Mouse (Mus musculus): ENCODE results near the gene Nrg4. TPM values are rescaled to one million over a fixed set of nuclear protein-coding genes. Genes with fewer than 3 reads are reported as not detected.

Gene Nrg4
- polyA plus RNA-seq, 1 experiment from 2014 or later, result 0.30 TPM

- H3K4me3 ChIP-seq (ENCODE audit: inconsistent target), result no peak overlapping the region
Observed at GRCm38 (mm10) chr9:55291966-55292365, 34.7 kb downstream of the Nrg4 start.

GRCm38 (mm10) chr9:55289475-55290198, 37.0 kb downstream of the Nrg4 start:
- H3K79me2 ChIP-seq (ENCODE audit: inconsistent target), result no peaks in the 10 kb centered on the region
- 92% methylated on average over 3 of the region's 3 CpGs for WGBS (ENCODE audit: missing documents)
- H3K27ac ChIP-seq, result no peak overlapping the region

More at GRCm38 (mm10) chr9:55291966-55292365, 34.7 kb downstream of the Nrg4 start:
- WGBS (ENCODE audit: missing documents), result 95% methylated on average over 4 of the region's 4 CpGs
- Histone ChIP-seq H3K36me3 (ENCODE audit: inconsistent target) (no peaks in the 10 kb centered on the region), H3K79me2 (ENCODE audit: inconsistent target) (no peaks in the 10 kb centered on the region), H3K27ac (no peak overlapping the region)

GRCm38 (mm10) chr9:55285197-55285596, 41.4 kb downstream of the Nrg4 start:
- Histone ChIP-seq H3K36me3 (ENCODE audit: inconsistent target) (no peaks in the 10 kb centered on the region), H3K79me2 (ENCODE audit: inconsistent target) (no peaks in the 10 kb centered on the region), H3K4me3 (ENCODE audit: inconsistent target) (no peak overlapping the region), H3K27ac (no peak overlapping the region)
- 26% methylated on average over 2 of the region's 3 CpGs for WGBS (ENCODE audit: missing documents)

More at GRCm38 (mm10) chr9:55289475-55290198, 37.0 kb downstream of the Nrg4 start:
- Histone ChIP-seq H3K36me3 (ENCODE audit: inconsistent target) (no peaks in the 10 kb centered on the region), H3K4me3 (ENCODE audit: inconsistent target) (no peak overlapping the region)

DNA sequence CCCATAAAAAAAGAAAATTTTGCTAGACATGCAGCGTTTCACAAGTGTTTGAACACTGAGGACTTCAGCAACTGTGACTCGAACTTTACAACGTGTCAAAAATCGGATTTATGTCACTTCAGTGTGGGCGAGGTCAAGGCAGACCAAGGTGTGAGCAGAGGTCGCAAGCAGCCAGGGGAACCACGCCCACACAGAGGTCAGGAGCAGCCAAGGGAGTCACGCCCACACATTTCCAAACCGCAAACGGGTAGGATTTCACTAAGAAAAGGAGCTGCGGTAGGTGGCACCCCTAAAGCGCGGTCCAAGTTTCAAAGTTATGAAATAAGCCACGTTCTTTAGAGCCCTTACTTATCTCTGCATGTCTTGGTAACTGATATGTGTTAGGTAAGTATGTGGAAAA, 43.1 kb downstream of the Nrg4 start:
- 8% methylated on average over 14 of the region's 14 CpGs for WGBS (ENCODE audit: missing documents)
- Histone ChIP-seq H3K27ac (no peak overlapping the region), H3K79me2 (ENCODE audit: inconsistent target) (no peaks in the 10 kb centered on the region), H3K4me3 (ENCODE audit: inconsistent target) (no peak overlapping the region), H3K36me3 (ENCODE audit: inconsistent target) (no peaks in the 10 kb centered on the region)

GRCm38 (mm10) chr9:55279114-55279825, 47.4 kb downstream of the Nrg4 start:
- Histone ChIP-seq H3K4me3 (ENCODE audit: inconsistent target) (no peak overlapping the region), H3K27ac (no peak overlapping the region), H3K79me2 (ENCODE audit: inconsistent target) (no peaks in the 10 kb centered on the region), H3K36me3 (ENCODE audit: inconsistent target) (no peaks in the 10 kb centered on the region)
- WGBS (ENCODE audit: missing documents), result 91% methylated on average over 8 of the region's 8 CpGs

DNA sequence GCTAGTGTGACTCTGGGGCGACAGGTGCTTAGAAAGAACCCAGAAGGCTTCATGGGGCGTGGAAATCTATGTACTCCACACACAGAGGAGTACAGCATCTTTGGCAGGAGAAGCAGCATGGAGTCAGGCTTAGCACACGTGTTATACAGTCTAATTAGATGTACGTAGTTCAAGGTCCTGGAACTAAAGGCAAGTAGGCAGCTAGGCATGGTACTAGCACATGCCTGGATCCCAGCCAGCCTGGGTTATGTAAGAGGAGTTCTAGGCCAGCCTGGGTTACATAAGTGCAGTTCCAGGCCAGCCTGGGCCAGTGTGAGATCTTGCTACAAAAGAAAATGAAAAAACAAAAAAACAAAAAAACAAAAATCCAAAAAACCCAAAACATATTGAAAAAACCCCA, 49.1 kb downstream of the Nrg4 start:
- WGBS (ENCODE audit: missing documents), result 88% methylated on average over 4 of the region's 4 CpGs
- Histone ChIP-seq H3K27ac (no peak overlapping the region), H3K36me3 (ENCODE audit: inconsistent target) (no peaks in the 10 kb centered on the region), H3K79me2 (ENCODE audit: inconsistent target) (no peaks in the 10 kb centered on the region), H3K4me3 (ENCODE audit: inconsistent target) (no peak overlapping the region)

DNA sequence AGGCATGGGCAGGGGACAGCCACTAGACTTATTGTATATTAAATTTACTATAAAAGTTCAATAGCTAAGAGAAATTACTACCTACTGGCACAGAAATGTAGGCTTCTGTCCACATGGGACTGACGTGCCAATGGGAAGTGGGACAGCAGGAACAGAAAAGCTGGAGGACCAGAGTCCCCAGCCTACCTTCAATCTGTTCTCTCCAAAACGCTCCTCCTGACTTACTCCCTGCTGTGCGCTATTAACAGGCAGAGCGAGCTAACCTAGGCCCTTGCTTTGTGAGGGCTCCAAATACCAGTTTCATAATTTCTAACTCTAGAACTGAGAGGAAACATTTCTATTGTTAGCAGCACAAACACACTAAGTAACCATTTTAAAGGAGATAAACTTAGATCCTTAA, 52.7 kb downstream of the Nrg4 start:
- no peaks in the 10 kb centered on the region for H3K79me2 ChIP-seq (ENCODE audit: inconsistent target)
- WGBS (ENCODE audit: missing documents), result 98% methylated on average over 4 of the region's 4 CpGs
- H3K36me3 ChIP-seq (ENCODE audit: inconsistent target), result no peaks in the 10 kb centered on the region
- H3K27ac ChIP-seq, result no peak overlapping the region
- H3K4me3 ChIP-seq (ENCODE audit: inconsistent target), result no peak overlapping the region

DNA sequence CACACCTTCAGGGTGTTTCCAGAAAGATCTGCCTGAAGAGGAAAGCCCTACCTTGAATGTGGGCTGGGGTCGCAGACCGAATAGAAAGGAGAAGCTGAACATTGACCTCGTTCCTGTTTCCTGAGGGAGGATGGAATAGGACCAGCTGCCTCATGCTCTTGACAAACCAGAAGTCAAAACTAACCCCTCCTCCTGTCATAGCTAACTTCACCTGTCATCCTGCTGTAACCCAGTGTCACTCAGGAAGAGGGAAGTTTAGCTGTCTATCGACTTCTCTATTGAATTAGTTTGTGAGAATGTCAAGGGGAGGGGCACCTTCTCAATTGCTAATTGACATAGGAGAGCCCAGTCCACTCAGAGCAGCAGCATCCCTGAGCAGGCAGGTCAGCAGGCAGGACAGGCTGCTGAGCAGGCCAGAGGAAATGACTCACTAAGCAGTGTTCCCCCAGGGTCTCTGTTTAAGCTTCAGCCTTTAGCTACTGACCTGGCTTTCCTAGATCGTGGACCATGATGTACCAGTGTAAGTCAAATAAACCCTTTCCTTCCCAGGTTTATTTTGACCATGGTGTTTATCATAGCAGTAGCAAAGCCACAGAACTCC, 54.6 kb downstream of the Nrg4 start:
- no peak overlapping the region for H3K27ac ChIP-seq
- no peaks in the 10 kb centered on the region for H3K79me2 ChIP-seq (ENCODE audit: inconsistent target)
- H3K4me3 ChIP-seq (ENCODE audit: inconsistent target), result no peak overlapping the region
- no peaks in the 10 kb centered on the region for H3K36me3 ChIP-seq (ENCODE audit: inconsistent target)
- WGBS (ENCODE audit: missing documents), result 16% methylated on average over 5 of the region's 5 CpGs

DNA sequence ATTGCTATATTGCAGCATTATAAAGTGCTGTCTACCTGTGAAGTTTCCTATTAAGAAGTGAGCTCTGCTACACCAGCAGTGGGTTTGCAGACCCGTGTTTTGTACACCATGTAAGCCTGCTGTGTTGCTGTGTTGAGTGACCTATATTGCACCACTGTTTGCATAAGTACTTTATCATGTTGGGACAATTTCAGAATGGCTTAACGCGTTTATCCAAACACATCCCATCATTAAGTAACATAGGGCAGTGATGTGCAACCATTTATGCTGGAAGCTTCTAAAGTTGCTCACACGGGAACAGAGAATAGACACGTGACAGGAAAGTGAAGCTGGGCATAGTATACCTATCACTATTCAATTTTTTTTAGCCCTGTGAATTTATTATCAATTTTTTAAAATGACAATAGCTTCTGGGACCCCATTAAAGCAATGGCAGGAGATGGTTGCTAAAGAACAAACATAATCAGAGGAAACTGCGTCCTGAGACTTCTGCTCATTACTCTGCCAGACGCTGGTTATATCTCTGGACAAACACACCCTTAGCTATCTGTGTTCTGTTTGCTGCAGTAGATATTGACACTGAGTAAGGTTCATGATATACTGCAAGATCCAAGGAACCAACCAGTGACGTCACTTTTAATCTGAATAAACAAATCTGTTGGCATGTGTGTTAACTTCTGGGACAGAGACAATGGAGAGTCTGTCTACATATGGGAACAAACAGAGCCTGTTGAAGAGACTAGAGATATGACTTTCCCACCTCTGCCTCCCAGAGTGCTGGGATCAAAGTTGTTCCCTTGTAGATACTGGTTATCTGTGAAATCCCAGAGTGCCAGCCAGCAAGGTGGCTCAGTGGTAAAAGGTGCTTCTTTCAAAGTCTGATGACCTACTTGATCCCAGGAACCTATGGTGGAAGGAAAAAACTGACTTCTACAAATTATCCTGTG, 62.0 kb downstream of the Nrg4 start:
- Histone ChIP-seq H3K27ac (no peak overlapping the region), H3K36me3 (ENCODE audit: inconsistent target) (no peaks in the 10 kb centered on the region), H3K79me2 (ENCODE audit: inconsistent target) (no peaks in the 10 kb centered on the region), H3K4me3 (ENCODE audit: inconsistent target) (no peak overlapping the region)
- WGBS (ENCODE audit: missing documents), result 89% methylated on average over 8 of the region's 8 CpGs

DNA sequence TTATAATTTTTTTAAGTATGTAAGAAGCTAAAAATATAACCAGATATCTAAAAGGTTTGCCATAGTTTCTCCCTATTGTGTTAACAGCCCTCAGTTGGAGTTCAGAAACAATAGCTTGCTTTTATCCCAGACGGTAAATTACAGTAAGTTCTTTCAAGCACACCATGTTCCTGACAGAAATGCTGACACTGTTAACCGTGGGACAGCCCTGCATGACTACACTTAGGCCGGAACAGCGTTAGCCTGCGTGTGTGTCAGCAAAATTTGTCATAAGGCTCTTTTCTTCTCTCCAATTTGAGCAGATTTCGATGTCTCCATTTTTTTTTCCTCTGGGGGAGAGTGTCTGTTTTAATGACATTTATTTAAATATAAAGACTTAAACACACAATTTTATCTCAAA, 66.9 kb downstream of the Nrg4 start:
- Histone ChIP-seq H3K79me2 (ENCODE audit: inconsistent target) (no peaks in the 10 kb centered on the region), H3K36me3 (ENCODE audit: inconsistent target) (no peaks in the 10 kb centered on the region), H3K4me3 (ENCODE audit: inconsistent target) (no peak overlapping the region), H3K27ac (peak overlapping the region; percentile 25)
- WGBS (ENCODE audit: missing documents), result 68% methylated on average over 6 of the region's 6 CpGs

DNA sequence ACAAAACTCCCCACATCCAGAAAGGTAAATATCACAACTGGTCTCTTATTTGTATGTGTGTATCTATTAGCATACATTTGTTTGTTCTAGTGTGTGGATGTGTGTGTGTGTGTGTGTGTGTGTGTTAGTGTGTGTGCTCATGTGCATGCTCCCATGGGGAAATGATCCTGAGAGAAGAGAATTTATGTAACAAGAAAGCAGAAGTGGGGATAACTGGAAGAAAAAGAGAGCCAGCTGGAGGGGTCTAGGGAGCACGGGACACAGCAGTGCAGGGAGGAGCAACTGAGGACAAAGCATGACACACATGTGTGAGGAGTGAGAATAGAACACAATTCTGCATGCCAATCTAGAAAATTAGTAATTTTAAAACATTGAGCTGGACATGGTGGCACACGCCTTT, 69.5 kb downstream of the Nrg4 start:
- 60% methylated on average over 2 of the region's 2 CpGs for WGBS (ENCODE audit: missing documents)
- H3K79me2 ChIP-seq (ENCODE audit: inconsistent target), result no peaks in the 10 kb centered on the region
- H3K4me3 ChIP-seq (ENCODE audit: inconsistent target), result no peak overlapping the region
- peak overlapping the region; percentile 62 for H3K27ac ChIP-seq
- H3K36me3 ChIP-seq (ENCODE audit: inconsistent target), result no peaks in the 10 kb centered on the region

DNA sequence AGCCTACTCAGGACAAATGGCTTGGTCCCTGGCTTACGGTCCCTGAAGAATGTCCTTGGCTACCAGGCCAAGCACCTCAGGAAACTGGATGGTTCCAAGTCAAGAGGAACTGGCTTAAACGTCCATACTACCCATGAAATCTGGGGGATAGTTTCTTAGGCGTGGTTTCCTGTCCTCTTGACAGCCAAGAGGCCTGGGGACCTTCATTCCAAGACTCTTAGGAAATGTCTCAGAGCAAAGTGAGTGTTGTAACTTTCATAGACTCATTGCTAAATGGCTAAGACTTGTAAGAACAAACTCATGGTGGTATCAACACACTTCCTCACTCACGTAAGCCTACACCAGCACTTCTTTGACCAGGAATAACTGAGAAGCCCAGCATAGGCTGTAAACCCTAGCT, 71.0 kb downstream of the Nrg4 start:
- WGBS (ENCODE audit: missing documents), result 27% methylated on average over 4 of the region's 4 CpGs
- H3K79me2 ChIP-seq (ENCODE audit: inconsistent target), result no peaks in the 10 kb centered on the region
- H3K27ac ChIP-seq, result peak overlapping the region; percentile 62
- no peaks in the 10 kb centered on the region for H3K36me3 ChIP-seq (ENCODE audit: inconsistent target)
- H3K4me3 ChIP-seq (ENCODE audit: inconsistent target), result no peak overlapping the region

- peak overlapping the region; percentile 62 for H3K27ac ChIP-seq
Observed at GRCm38 (mm10) chr9:55255056-55255455, 71.6 kb downstream of the Nrg4 start.

DNA sequence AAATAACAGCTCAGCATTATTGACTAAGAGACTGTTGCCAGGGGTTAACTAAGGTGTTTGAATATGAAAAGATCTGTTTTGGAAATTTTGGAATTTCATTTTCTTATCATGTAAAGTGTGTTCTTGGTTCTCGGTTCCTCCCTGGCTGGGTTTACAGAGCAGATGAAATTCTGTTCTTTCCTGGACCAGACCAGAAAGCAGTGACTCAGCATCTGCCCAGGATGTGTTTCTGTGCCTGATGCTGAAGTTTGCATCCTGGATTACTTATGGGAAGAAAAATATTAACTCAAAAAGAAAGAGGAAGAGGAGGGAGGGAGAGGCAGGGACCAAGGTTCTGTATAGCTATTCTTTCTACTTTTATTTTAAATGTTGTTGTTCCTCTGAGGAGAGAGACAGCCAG, 72.8 kb downstream of the Nrg4 start:
- H3K36me3 ChIP-seq (ENCODE audit: inconsistent target), result no peaks in the 10 kb centered on the region
- 0% methylated on average over 1 of the region's 1 CpGs for WGBS (ENCODE audit: missing documents)

More at GRCm38 (mm10) chr9:55255056-55255455, 71.6 kb downstream of the Nrg4 start:
- Histone ChIP-seq H3K4me3 (ENCODE audit: inconsistent target) (no peak overlapping the region), H3K79me2 (ENCODE audit: inconsistent target) (no peaks in the 10 kb centered on the region), H3K36me3 (ENCODE audit: inconsistent target) (no peaks in the 10 kb centered on the region)
- 57% methylated on average over 5 of the region's 5 CpGs for WGBS (ENCODE audit: missing documents)

More for the DNA sequence above, 72.8 kb downstream of the Nrg4 start:
- H3K79me2 ChIP-seq (ENCODE audit: inconsistent target), result no peaks in the 10 kb centered on the region
- H3K4me3 ChIP-seq (ENCODE audit: inconsistent target), result no peak overlapping the region
- H3K27ac ChIP-seq, result peak overlapping the region; percentile 62
